12 mouse cellular contexts compared by ENCODE assay signal in genomic region chr5:31876216-31876974, GRCm38 (mm10).
A peak's percentile ranks its signal among the peaks of the same experiment; 100 is the strongest.
DNase-seq lines count a peak whose midpoint lies in the region; ATAC-seq and TF ChIP-seq lines count a peak whose summit lies in the region.
"Had no signal": no experiment of that assay in that cellular context is flagged by ENCODE, and none has a peak within 500 bp of the region (broad histone marks: within the 10 kb centered on the region; RNA-seq: fewer than 3 reads in every experiment).

No protein-coding gene starts in this region.

- H3K4me2 ChIP-seq in embryonic facial prominence, embryonic 14.5 days (ENCODE audit: low read depth, low read length), result no peak overlapping the region
- H3K4me2 ChIP-seq in heart, embryonic 14.5 days (ENCODE audit: low read length), result peak overlapping the region; percentile 41
- no peak overlapping the region for H3K4me2 ChIP-seq in liver, postnatal 0 days (ENCODE audit: low read depth, low read length)
- H3K4me2 ChIP-seq in hindbrain, postnatal 0 days (ENCODE audit: low read depth, low read length), result no peak overlapping the region

- no peak for ATAC-seq in embryonic facial prominence, embryonic 14.5 days (ENCODE audit: low read depth)
- peak; percentile 57 for ATAC-seq in Patski
- peak; percentile 39; the same call in 1 of the 2 replicates for ATAC-seq in heart, embryonic 14.5 days (ENCODE audit: insufficient number of reproducible peaks, insufficient read depth, low FRiP score, low read depth)
- peak; percentile 44 for ATAC-seq in liver, postnatal 0 days
- ATAC-seq in hindbrain, postnatal 0 days, result no peak
- no peak for ATAC-seq in megakaryocyte, adult 5-6 weeks (ENCODE audit: poor library complexity, severe bottlenecking)
- ATAC-seq: activated CD4-positive, CD25-positive, alpha-beta regulatory T cell, adult 4 months; CD4-positive, CD25-positive, alpha-beta regulatory T cell, adult 4 months had no signal

- no peak overlapping the region for H3K4me3 ChIP-seq in embryonic facial prominence, embryonic 14.5 days (ENCODE audit: low read depth, low read length)
- H3K4me3 ChIP-seq in embryonic facial prominence, embryonic 10.5 days, result no peak overlapping the region
- no peak overlapping the region for H3K4me3 ChIP-seq in heart, embryonic 14.5 days (ENCODE audit: control insufficient read depth in 1 of 2, insufficient read depth in 1 of 2, low read depth in 1 of 2, low read length in 2 of 2)
- H3K4me3 ChIP-seq in liver, postnatal 0 days (ENCODE audit: low read depth, low read length), result no peak overlapping the region
- H3K4me3 ChIP-seq in hindbrain, postnatal 0 days (ENCODE audit: low read length), result no peak overlapping the region

- no peaks in the 10 kb centered on the region for H3K27me3 ChIP-seq in embryonic facial prominence, embryonic 14.5 days (replicated peaks; ENCODE audit: control insufficient read depth, insufficient read depth, low read length)
- no peaks in the 10 kb centered on the region for H3K27me3 ChIP-seq in embryonic facial prominence, embryonic 10.5 days (replicated peaks; ENCODE audit: low read depth, poor library complexity, severe bottlenecking)
- no peaks in the 10 kb centered on the region for H3K27me3 ChIP-seq in Patski
- H3K27me3 ChIP-seq in heart, embryonic 14.5 days (ENCODE audit: control insufficient read depth, insufficient read depth, low read length), result no peaks in the 10 kb centered on the region
- H3K27me3 ChIP-seq in liver, postnatal 0 days (ENCODE audit: insufficient read depth, low read length), result no peaks in the 10 kb centered on the region
- no peaks in the 10 kb centered on the region for H3K27me3 ChIP-seq in hindbrain, postnatal 0 days (ENCODE audit: insufficient read depth, low read length)

- peak overlapping the region; percentile 67 for H3K27ac ChIP-seq in embryonic facial prominence, embryonic 14.5 days (replicated peaks; ENCODE audit: low read depth, low read length)
- no peak overlapping the region for H3K27ac ChIP-seq in embryonic facial prominence, embryonic 10.5 days (replicated peaks)
- peak overlapping the region; percentile 79 for H3K27ac ChIP-seq in heart, embryonic 14.5 days (replicated peaks in 1 of 2; ENCODE audit: control insufficient read depth in 1 of 2, insufficient read depth in 1 of 2, low read depth in 2 of 2, low read length in 2 of 2)
- H3K27ac ChIP-seq in liver, postnatal 0 days (ENCODE audit: low read depth), result peak overlapping the region; percentile 29; the same call in 1 of the 2 replicates
- no peak overlapping the region for H3K27ac ChIP-seq in hindbrain, postnatal 0 days

- peaks cover 11% of the 10 kb centered on the region for H3K4me1 ChIP-seq in embryonic facial prominence, embryonic 14.5 days (ENCODE audit: control insufficient read depth, insufficient read depth, low read length)
- no peaks in the 10 kb centered on the region for H3K4me1 ChIP-seq in embryonic facial prominence, embryonic 10.5 days
- peaks cover 7 to 20% of the 10 kb centered on the region in 2 experiments for H3K4me1 ChIP-seq in heart, embryonic 14.5 days (ENCODE audit: control insufficient read depth in 2 of 2, insufficient read depth in 2 of 2, low read length in 2 of 2)
- H3K4me1 ChIP-seq in liver, postnatal 0 days (ENCODE audit: insufficient read depth), result 0 out of 2 replicates have a peak, but pooled peaks cover 1% of the 10 kb centered on the region
- H3K4me1 ChIP-seq in hindbrain, postnatal 0 days (ENCODE audit: insufficient read depth, low read length), result no peaks in the 10 kb centered on the region

- no peak; the same call in 1 of the 2 replicates for TF ChIP-seq EP300 in liver, postnatal 0 days (IDR thresholded peaks at IDR 0.05; ENCODE audit: low read depth)

- H3K36me3 ChIP-seq in embryonic facial prominence, embryonic 14.5 days (ENCODE audit: control insufficient read depth, insufficient read depth, low read length), result no peaks in the 10 kb centered on the region
- H3K36me3 ChIP-seq in embryonic facial prominence, embryonic 10.5 days (replicated peaks), result no peaks in the 10 kb centered on the region
- H3K36me3 ChIP-seq in heart, embryonic 14.5 days (ENCODE audit: control insufficient read depth, insufficient read depth, low read length), result no peaks in the 10 kb centered on the region
- H3K36me3 ChIP-seq in liver, postnatal 0 days (replicated peaks; ENCODE audit: insufficient read depth, low read length), result no peaks in the 10 kb centered on the region
- no peaks in the 10 kb centered on the region for H3K36me3 ChIP-seq in hindbrain, postnatal 0 days (ENCODE audit: insufficient read depth, low read length)

- H3K9ac ChIP-seq in embryonic facial prominence, embryonic 14.5 days (ENCODE audit: low read depth, low read length), result no peak overlapping the region
- no peak overlapping the region for H3K9ac ChIP-seq in heart, embryonic 14.5 days (ENCODE audit: low read length)
- no peak overlapping the region for H3K9ac ChIP-seq in liver, postnatal 0 days (replicated peaks)
- H3K9ac ChIP-seq in hindbrain, postnatal 0 days (replicated peaks; ENCODE audit: low read length), result no peak overlapping the region

- CTCF ChIA-PET in Patski (lab: Charles Lee), result no interaction called here

- peak; percentile 75 for DNase-seq in embryonic facial prominence, embryonic 14.5 days (ENCODE audit: low spot score)
- no peak for DNase-seq in embryonic facial prominence, embryonic 10.5 days (ENCODE audit: low spot score)
- DNase-seq in Patski (ENCODE audit: low read depth, low spot score), result no peak
- no peak for DNase-seq in liver, postnatal 0 days
- no peak for DNase-seq in hindbrain, postnatal 0 days (ENCODE audit: low spot score)
- no peak for DNase-seq in cerebellum, adult 18-20 months
- DNase-seq: layer of hippocampus, postnatal 36 days; retina, postnatal 1 day had no signal

- 63% methylated on average over 8 of the region's 8 CpGs for WGBS in embryonic facial prominence, embryonic 14.5 days
- 84% methylated on average over 8 of the region's 8 CpGs for WGBS in embryonic facial prominence, embryonic 10.5 days
- 27% methylated on average over 8 of the region's 8 CpGs for WGBS in heart, embryonic 14.5 days
- WGBS in liver, postnatal 0 days (ENCODE audit: insufficient replicate concordance), result 55% methylated on average over 8 of the region's 8 CpGs
- 72% methylated on average over 8 of the region's 8 CpGs for WGBS in hindbrain, postnatal 0 days

- H3K9me3 ChIP-seq in embryonic facial prominence, embryonic 14.5 days (ENCODE audit: control insufficient read depth, low read length), result no peaks in the 10 kb centered on the region
- no peaks in the 10 kb centered on the region for H3K9me3 ChIP-seq in embryonic facial prominence, embryonic 10.5 days
- no peaks in the 10 kb centered on the region for H3K9me3 ChIP-seq in heart, embryonic 14.5 days (ENCODE audit: control insufficient read depth, low read length)
- H3K9me3 ChIP-seq in liver, postnatal 0 days (ENCODE audit: low read length), result no peaks in the 10 kb centered on the region
- H3K9me3 ChIP-seq in hindbrain, postnatal 0 days (ENCODE audit: low read length), result no peaks in the 10 kb centered on the region

- POLR2A ChIA-PET in Patski (lab: Charles Lee), result no interaction called here

- in situ Hi-C loops in Patski (cut with MboI; ENCODE audit: low pct_unique_long_range_greater_than_20kb), result no loop called here

- TF ChIP-seq CTCF in Patski (IDR thresholded peaks at IDR 0.05), result no peak
- no peak for TF ChIP-seq CTCF in liver, postnatal 0 days (IDR thresholded peaks at IDR 0.05; ENCODE audit: low read depth)
- no peak for TF ChIP-seq CTCF in hindbrain, postnatal 0 days (IDR thresholded peaks at IDR 0.05; ENCODE audit: low read depth)

Comparison
In these comparisons a context has a peak if more than half of its experiments do, and no peak if none do; other contexts are left out.
1. H3K27ac ChIP-seq: peak in embryonic facial prominence, embryonic 14.5 days (single experiment), heart, embryonic 14.5 days (2 of 2) and liver, postnatal 0 days (single experiment); none in embryonic facial prominence, embryonic 10.5 days (single experiment) and hindbrain, postnatal 0 days (single experiment).
2. ATAC-seq: peak in Patski (single experiment), heart, embryonic 14.5 days (single experiment) and liver, postnatal 0 days (single experiment); none in embryonic facial prominence, embryonic 14.5 days (single experiment), hindbrain, postnatal 0 days (single experiment) and megakaryocyte, adult 5-6 weeks (single experiment).